Mouse (Mus musculus) cerebellum, adult 11-12 months (tissue): ENCODE measurements at regions not wholly inside any gene's neighbourhood (a gene's known extent, or its start where the extent isn't known, plus 50 kb on each side); places are given as distances from the start of the nearest gene placed in this dataset.

Experiments used
- DNase-seq: peaks from one replicate; pipeline ENCODE4 v3.0.0; 2022

- no peak for DNase-seq
Measured at GRCm38 (mm10) chr12:110387567-110387966, 59.4 kb upstream of the Ppp2r5c start.

GRCm38 (mm10) chr12:110389439-110389838 is 57.5 kb upstream of the Ppp2r5c start:
- no peak for DNase-seq

- no peak for DNase-seq
Measured at GRCm38 (mm10) chr12:110391464-110391863, 55.5 kb upstream of the Ppp2r5c start.

DNA sequence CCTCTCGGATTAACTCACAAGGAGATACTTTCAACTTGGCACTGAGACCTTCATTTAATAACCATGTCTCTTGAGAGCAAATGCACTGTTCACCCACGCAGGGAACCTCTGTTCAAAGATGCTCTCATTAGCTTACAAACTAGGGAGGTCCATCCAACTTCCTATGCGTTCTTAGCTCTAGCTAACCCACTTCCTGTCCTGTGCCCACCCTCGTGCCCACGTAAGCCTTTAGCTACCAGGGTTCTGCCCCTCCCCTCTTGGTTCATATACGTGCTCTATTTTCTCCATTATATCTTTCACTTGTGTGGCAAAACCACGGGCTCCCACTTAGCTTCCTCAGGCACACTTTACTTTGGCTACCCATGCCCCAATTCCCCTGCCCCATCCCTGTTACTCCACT is 53.4 kb upstream of the Ppp2r5c start:
- no peak for DNase-seq
